Mouse (Mus musculus) cerebellum, adult 2 months (tissue): Measurements from ENCODE around the gene Tmem206. TPM values are rescaled to one million over a fixed set of nuclear protein-coding genes. Genes with fewer than 3 reads are reported as not detected.

ENCODE experiments used
- DNase-seq, 2 experiments: peaks; one replicate each; pipeline ENCODE4 v3.0.0; 2021
- H3K27ac ChIP-seq: fragments of 200-500 bp; 2 replicates; pipeline ENCODE4 v1.5.1; 2012; ENCODE audit warnings: low read length, control low read depth, inconsistent platforms; ENCODE audit not compliant: insufficient read depth
- H3K27me3 ChIP-seq: fragments of 200-500 bp; 2 replicates; pipeline ENCODE4 v1.6.1; 2012; ENCODE audit warnings: inconsistent platforms, mild to moderate bottlenecking, low read length, moderate library complexity; ENCODE audit not compliant: control insufficient read depth, insufficient read depth
- H3K4me1 ChIP-seq: fragments of 200-500 bp; 2 replicates; pipeline ENCODE4 v1.6.1; 2011; ENCODE audit warnings: low read length; ENCODE audit not compliant: control insufficient read depth, insufficient read depth
- H3K4me3 ChIP-seq: fragments of 200-500 bp; replicated peaks from 2 replicates; pipeline ENCODE3; 2011; ENCODE audit warnings: mild to moderate bottlenecking, low read depth, low read length, control low read depth; ENCODE audit not compliant: insufficient read depth
- CTCF ChIP-seq: fragments of 200-500 bp; IDR thresholded peaks from 2 replicates; pipeline ENCODE4 v1.5.1; 2011; ENCODE audit warnings: low read depth, mild to moderate bottlenecking, control low read depth, low read length, moderate library complexity, borderline replicate concordance; ENCODE audit not compliant: insufficient read depth
- POLR2A ChIP-seq: fragments of 200-500 bp; IDR thresholded peaks from 2 replicates; pipeline ENCODE4 v1.6.1; 2011; ENCODE audit warnings: low read length, control low read depth, borderline replicate concordance; ENCODE audit not compliant: insufficient read depth
- WGBS: fragments of 180-500 bp; shearing (Covaris S2); methylation state at CpG from one replicate; pipeline ENCODE4 v1.1.7; 2018; 5-methylcytosine and 5-hydroxymethylcytosine counted together
- polyA plus RNA-seq: library from polyadenylated mRNA; depleted of rRNA; stranded (reverse); fragments of >200 nt; gene quantifications from 2 replicates; pipeline ENCODE4 v1.2.3, GENCODE M21; 2012

Gene Tmem206
- polyA plus RNA-seq, 1 experiment: 11.5 TPM

GRCm38 (mm10) chr1:191326233-191326882 is 646 bp downstream of the Tmem206 start:
- peak in 1 of 2 experiments; percentile 56 for DNase-seq
- TF ChIP-seq CTCF (no peak), POLR2A (no peak)
- Histone ChIP-seq H3K4me3 (peak overlapping the region; percentile 95), H3K27ac (peak overlapping the region; percentile 77), H3K4me1 (peaks cover 9% of the 10 kb centered on the region; the same call in 1 of the 2 replicates), H3K27me3 (no peaks in the 10 kb centered on the region)
- under 1% methylated on average over 35 of the region's 35 CpGs for WGBS

GRCm38 (mm10) chr1:191327258-191327657 is 1.5 kb downstream of the Tmem206 start:
- no peak for TF ChIP-seq POLR2A
- no peak for TF ChIP-seq CTCF
- no peaks in the 10 kb centered on the region for H3K27me3 ChIP-seq
- no peak for DNase-seq
- no peak overlapping the region for H3K4me3 ChIP-seq
- no peak overlapping the region for H3K27ac ChIP-seq
- 60% methylated on average over 8 of the region's 8 CpGs for WGBS
- H3K4me1 ChIP-seq: peaks cover 9% of the 10 kb centered on the region; the same call in 1 of the 2 replicates

GRCm38 (mm10) chr1:191328019-191328441 is 2.3 kb downstream of the Tmem206 start:
- peak in 1 of 2 experiments; percentile 27 for DNase-seq
- no peak for TF ChIP-seq CTCF
- TF ChIP-seq POLR2A: no peak
- Histone ChIP-seq H3K27ac (no peak overlapping the region), H3K4me3 (no peak overlapping the region), H3K27me3 (no peaks in the 10 kb centered on the region), H3K4me1 (peaks cover 9% of the 10 kb centered on the region; the same call in 1 of the 2 replicates)
- 61% methylated on average over 8 of the region's 8 CpGs for WGBS

GRCm38 (mm10) chr1:191330356-191330755 is 4.6 kb downstream of the Tmem206 start:
- no peak for DNase-seq
- Histone ChIP-seq H3K4me1 (peaks cover 9% of the 10 kb centered on the region; the same call in 1 of the 2 replicates), H3K27ac (no peak overlapping the region), H3K4me3 (no peak overlapping the region), H3K27me3 (no peaks in the 10 kb centered on the region)
- WGBS: 80% methylated on average over 4 of the region's 4 CpGs
- TF ChIP-seq CTCF (no peak), POLR2A (no peak)

- Histone ChIP-seq H3K4me3 (no peak overlapping the region), H3K27ac (no peak overlapping the region), H3K27me3 (no peaks in the 10 kb centered on the region), H3K4me1 (no peaks in the 10 kb centered on the region)
- TF ChIP-seq POLR2A (no peak), CTCF (no peak)
- WGBS: 78% methylated on average over 5 of the region's 5 CpGs
- DNase-seq: no peak
Observed at GRCm38 (mm10) chr1:191334500-191334899, 8.8 kb downstream of the Tmem206 start.

- 82% methylated on average over 2 of the region's 2 CpGs for WGBS
- H3K4me1 ChIP-seq: no peaks in the 10 kb centered on the region
- no peak for TF ChIP-seq POLR2A
- no peak for TF ChIP-seq CTCF
- no peak for DNase-seq
- H3K4me3 ChIP-seq: no peak overlapping the region
- H3K27me3 ChIP-seq: no peaks in the 10 kb centered on the region
- H3K27ac ChIP-seq: no peak overlapping the region
Observed at GRCm38 (mm10) chr1:191339876-191340275, 14.2 kb downstream of the Tmem206 start.

- no peaks in the 10 kb centered on the region for H3K4me1 ChIP-seq
- H3K4me3 ChIP-seq: no peak overlapping the region
- H3K27ac ChIP-seq: no peak overlapping the region
- H3K27me3 ChIP-seq: no peaks in the 10 kb centered on the region
- 83% methylated on average over 4 of the region's 4 CpGs for WGBS
- TF ChIP-seq CTCF: no peak
- DNase-seq: no peak
Observed at GRCm38 (mm10) chr1:191340530-191340929, 14.8 kb downstream of the Tmem206 start.

- no peak for DNase-seq
- Histone ChIP-seq H3K27me3 (no peaks in the 10 kb centered on the region), H3K27ac (no peak overlapping the region), H3K4me1 (no peaks in the 10 kb centered on the region), H3K4me3 (no peak overlapping the region)
- 97% methylated on average over 8 of the region's 8 CpGs for WGBS
- TF ChIP-seq CTCF (no peak), POLR2A (no peak)
Observed at GRCm38 (mm10) chr1:191347602-191348001, 21.9 kb downstream of the Tmem206 start.
